Mouse (Mus musculus): ENCODE results near the gene Tyk2.

GRCm38 (mm10) chr9:21141922-21142321, 10.9 kb upstream of the Tyk2 start:
- TF ChIP-seq POLR2A (IDR thresholded peaks at IDR 0.05; ENCODE audit: low read depth, low read length) (no peak), CTCF (IDR thresholded peaks at IDR 0.05; ENCODE audit: extremely low read depth, insufficient read length, insufficient replicate concordance, low read depth, low read length) (no peak)
